12 mouse cellular contexts compared by ENCODE assay signal in genomic region chr1:187795551-187795950, GRCm38 (mm10).
DNase-seq lines count a peak whose midpoint lies in the region; ATAC-seq and TF ChIP-seq lines count a peak whose summit lies in the region.
"Had no signal": no experiment of that assay in that cellular context is flagged by ENCODE, and none has a peak within 500 bp of the region (broad histone marks: within the 10 kb centered on the region; RNA-seq: fewer than 3 reads in every experiment).

No protein-coding gene starts in this region.

- H3K9ac ChIP-seq in hindbrain, embryonic 12.5 days: no peak overlapping the region
- H3K9ac ChIP-seq in hindbrain, embryonic 11.5 days (ENCODE audit: low read depth, low read length): no peak overlapping the region
- H3K9ac ChIP-seq: embryonic facial prominence, embryonic 15.5 days; limb, embryonic 12.5 days had no signal

- no peak for ATAC-seq in hindbrain, embryonic 12.5 days (ENCODE audit: low FRiP score)
- ATAC-seq in hindbrain, embryonic 11.5 days (ENCODE audit: low FRiP score): no peak
- no peak for ATAC-seq in Patski

- DNase-seq in hindbrain, embryonic 11.5 days (ENCODE audit: low spot score): no peak
- peak; percentile 6 for DNase-seq in Patski (ENCODE audit: low read depth, low spot score)
- DNase-seq in brain, embryonic 14.5 days (ENCODE audit: low read depth): peak; percentile 37
- peak; percentile 54 to 57 for DNase-seq in heart, postnatal 10 days
- DNase-seq in T-cell, adult 2 months (ENCODE audit: low spot score): no peak
- DNase-seq in left cerebral cortex, adult 11 months (ENCODE audit: low spot score): no peak
- no peak for DNase-seq in gastrocnemius, adult 18-20 months (ENCODE audit: low spot score)
- DNase-seq: cerebellum, postnatal 14 days had no signal

- TF ChIP-seq POLR2A in brain, embryonic 14.5 days (IDR thresholded peaks at IDR 0.05; ENCODE audit: borderline replicate concordance, extremely low read depth, insufficient read depth, insufficient read length, poor library complexity, severe bottlenecking): no peak

- H3K9me3 ChIP-seq in hindbrain, embryonic 12.5 days (replicated peaks): no peaks in the 10 kb centered on the region
- H3K9me3 ChIP-seq in hindbrain, embryonic 11.5 days (ENCODE audit: control insufficient read depth, low read length): no peaks in the 10 kb centered on the region
- H3K9me3 ChIP-seq: embryonic facial prominence, embryonic 15.5 days; hindbrain, embryonic 10.5 days; limb, embryonic 12.5 days had no signal

- H3K4me3 ChIP-seq in hindbrain, embryonic 12.5 days: no peak overlapping the region
- H3K4me3 ChIP-seq in hindbrain, embryonic 11.5 days (ENCODE audit: low read depth, low read length): no peak overlapping the region
- H3K4me3 ChIP-seq: embryonic facial prominence, embryonic 15.5 days; hindbrain, embryonic 10.5 days; limb, embryonic 12.5 days had no signal

- WGBS in hindbrain, embryonic 12.5 days: 74% methylated on average over 3 of the region's 3 CpGs
- WGBS in hindbrain, embryonic 11.5 days: 87% methylated on average over 3 of the region's 3 CpGs

- no peaks in the 10 kb centered on the region for H3K36me3 ChIP-seq in hindbrain, embryonic 12.5 days
- no peaks in the 10 kb centered on the region for H3K36me3 ChIP-seq in hindbrain, embryonic 11.5 days (ENCODE audit: control insufficient read depth, insufficient read depth, low read length)
- H3K36me3 ChIP-seq: embryonic facial prominence, embryonic 15.5 days; hindbrain, embryonic 10.5 days; limb, embryonic 12.5 days had no signal

- H3K4me2 ChIP-seq in hindbrain, embryonic 12.5 days (replicated peaks): no peak overlapping the region
- H3K4me2 ChIP-seq in hindbrain, embryonic 11.5 days (replicated peaks; ENCODE audit: low read depth, low read length): no peak overlapping the region
- H3K4me2 ChIP-seq: embryonic facial prominence, embryonic 15.5 days; limb, embryonic 12.5 days had no signal

- no peaks in the 10 kb centered on the region for H3K27me3 ChIP-seq in hindbrain, embryonic 12.5 days
- H3K27me3 ChIP-seq in hindbrain, embryonic 11.5 days (ENCODE audit: control insufficient read depth, insufficient read depth, low read length): no peaks in the 10 kb centered on the region
- no peaks in the 10 kb centered on the region for H3K27me3 ChIP-seq in Patski
- H3K27me3 ChIP-seq: embryonic facial prominence, embryonic 15.5 days; limb, embryonic 12.5 days had no signal

- in situ Hi-C loops in Patski (cut with MboI; ENCODE audit: low pct_unique_long_range_greater_than_20kb): no loop called here

- 0 out of 2 replicates have a peak, but pooled peaks cover 5% of the 10 kb centered on the region for H3K4me1 ChIP-seq in hindbrain, embryonic 12.5 days
- no peaks in the 10 kb centered on the region for H3K4me1 ChIP-seq in hindbrain, embryonic 11.5 days (replicated peaks; ENCODE audit: control insufficient read depth, insufficient read depth, low read length)

- no peak for TF ChIP-seq CTCF in Patski (IDR thresholded peaks at IDR 0.05)
- TF ChIP-seq CTCF in brain, embryonic 14.5 days (IDR thresholded peaks at IDR 0.05; ENCODE audit: borderline replicate concordance, extremely low read depth, insufficient read depth, insufficient read length): no peak

- POLR2A ChIA-PET in Patski (lab: Charles Lee): no interaction called here

- intact Hi-C loops in heart, postnatal 10 days (cut with DNase I): no loop called here

- 0 out of 2 replicates have a peak overlapping the region, but pooled peaks have one; percentile 12 for H3K27ac ChIP-seq in hindbrain, embryonic 12.5 days
- H3K27ac ChIP-seq in hindbrain, embryonic 11.5 days (ENCODE audit: low read depth, low read length): no peak overlapping the region
- H3K27ac ChIP-seq: embryonic facial prominence, embryonic 15.5 days; hindbrain, embryonic 10.5 days; limb, embryonic 12.5 days had no signal

- CTCF ChIA-PET in Patski (lab: Charles Lee): interaction anchor here (1.0 kb wide), 1 partner anchor 13 kb away, joined by 3 read pairs; no protein-coding TSS in a partner anchor

Comparison
In these comparisons a context has a peak if more than half of its experiments do, and no peak if none do; other contexts are left out.
1. DNase-seq: peak in Patski (single experiment), brain, embryonic 14.5 days (single experiment) and heart, postnatal 10 days (2 of 2); none in hindbrain, embryonic 11.5 days (single experiment), T-cell, adult 2 months (single experiment), left cerebral cortex, adult 11 months (single experiment) and gastrocnemius, adult 18-20 months (single experiment).